Mouse (Mus musculus): ENCODE data around the gene Tent5b. TPM values are rescaled to one million over a fixed set of nuclear protein-coding genes. Genes with fewer than 3 reads are reported as not detected.

The Tent5b gene
- total RNA-seq, 2 experiments from 2014 or later: 1.1 TPM

DNA sequence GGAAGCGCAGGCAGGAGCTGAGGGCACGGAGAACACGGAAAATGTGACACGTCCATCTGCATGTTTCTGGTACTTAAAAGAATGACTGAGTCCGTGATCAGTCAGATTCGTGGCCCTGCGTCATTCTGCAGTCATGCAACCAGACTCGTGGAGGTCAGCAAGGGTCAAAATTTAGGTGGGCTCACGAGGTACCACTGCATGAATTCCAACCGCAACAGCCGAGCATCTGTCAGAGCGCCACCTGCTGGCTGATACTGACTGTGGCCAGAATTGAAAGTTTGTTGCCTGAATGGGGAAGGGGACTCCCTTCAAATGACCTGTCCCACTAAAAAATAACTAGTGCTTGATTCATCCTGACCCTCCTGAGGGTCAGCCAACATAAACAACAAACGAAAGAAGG, 30.2 kb upstream of the Tent5b start:
- peak; percentile 65 for DNase-seq
- no peak overlapping the region for H3K27ac ChIP-seq
- intact Hi-C loops (cut with DNase I): loop anchor here (1.0 to 2.0 kb wide), 2 partner anchors 25 to 141 kb away; no protein-coding TSS in a partner anchor
- no peak overlapping the region for H3K4me3 ChIP-seq
- TF ChIP-seq CTCF (IDR thresholded peaks at IDR 0.05): peak; percentile 88

GRCm38 (mm10) chr4:133451536-133451935, 28.4 kb upstream of the Tent5b start:
- no peak overlapping the region for H3K27ac ChIP-seq
- TF ChIP-seq CTCF (IDR thresholded peaks at IDR 0.05): peak; percentile 98
- DNase-seq: peak; percentile 83
- no peak overlapping the region for H3K4me3 ChIP-seq
- intact Hi-C loops (cut with DNase I): loop anchor here (2.0 kb wide), 1 partner anchor 143 kb away; no protein-coding TSS in a partner anchor

DNA sequence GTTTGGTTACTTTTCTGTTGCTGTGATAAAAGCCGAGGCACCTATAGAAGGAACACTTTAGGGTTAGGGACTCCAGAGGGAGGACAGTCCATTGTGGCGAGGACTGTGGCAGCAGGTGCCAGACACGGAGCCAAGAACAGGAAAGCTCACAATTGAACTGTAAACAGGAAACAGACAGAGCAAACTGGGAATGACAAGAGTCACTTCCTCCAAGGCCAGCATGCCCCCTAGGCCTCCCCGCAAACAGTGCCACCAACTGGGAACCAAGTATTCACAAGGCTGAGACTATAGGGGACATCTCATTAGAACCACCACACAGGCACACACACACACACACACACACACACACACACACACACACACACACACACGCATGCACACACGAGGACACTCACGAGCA, 27.5 kb upstream of the Tent5b start:
- no peak for TF ChIP-seq CTCF (IDR thresholded peaks at IDR 0.05)
- H3K4me3 ChIP-seq: no peak overlapping the region
- intact Hi-C loops (cut with DNase I): no loop called here
- no peak for DNase-seq
- H3K27ac ChIP-seq: no peak overlapping the region

DNA sequence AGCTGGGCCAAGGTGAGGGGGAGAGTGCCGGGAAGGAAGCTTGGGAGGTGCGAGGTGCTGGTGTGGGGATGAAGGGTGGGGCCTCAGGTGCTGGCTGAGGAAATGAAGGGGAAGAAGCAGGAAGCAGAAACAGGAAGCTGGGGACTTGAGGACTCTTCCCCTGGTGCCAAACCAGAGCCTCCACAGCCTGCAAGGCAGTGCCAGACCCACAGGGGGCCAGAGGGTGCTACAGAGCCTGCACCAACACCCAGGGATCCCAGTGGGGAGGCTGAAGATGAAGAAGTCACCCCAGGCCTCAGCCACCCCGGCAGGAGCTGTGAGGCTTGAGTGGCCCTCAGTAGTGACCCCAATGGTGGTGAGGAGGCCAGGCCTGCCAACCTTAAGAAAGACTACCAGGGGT, 21.9 kb upstream of the Tent5b start:
- H3K4me3 ChIP-seq: no peak overlapping the region
- no peak for DNase-seq
- H3K27ac ChIP-seq: no peak overlapping the region
- intact Hi-C loops (cut with DNase I): no loop called here
- no peak for TF ChIP-seq CTCF (IDR thresholded peaks at IDR 0.05)

DNA sequence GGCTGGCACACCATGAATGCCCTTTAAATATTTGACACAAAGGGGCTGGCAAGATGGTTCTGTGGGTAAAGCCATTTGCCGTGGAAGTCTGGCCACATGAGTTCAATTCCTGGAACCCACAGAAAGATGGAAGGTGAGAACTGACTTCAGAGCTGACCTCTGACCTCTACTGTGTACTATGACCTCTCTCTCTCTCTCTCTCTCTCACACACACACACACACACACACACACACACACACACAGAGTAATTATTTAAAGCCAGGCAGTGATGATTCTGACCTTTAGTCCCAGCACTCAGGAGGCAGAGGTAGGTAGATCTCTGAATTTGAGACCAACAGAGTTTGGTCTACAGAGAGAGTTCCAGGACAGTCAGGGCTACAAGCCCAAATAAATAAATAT, 19.9 kb upstream of the Tent5b start:
- intact Hi-C loops (cut with DNase I): no loop called here
- TF ChIP-seq CTCF (IDR thresholded peaks at IDR 0.05): no peak
- H3K27ac ChIP-seq: no peak overlapping the region
- DNase-seq: no peak
- no peak overlapping the region for H3K4me3 ChIP-seq

DNA sequence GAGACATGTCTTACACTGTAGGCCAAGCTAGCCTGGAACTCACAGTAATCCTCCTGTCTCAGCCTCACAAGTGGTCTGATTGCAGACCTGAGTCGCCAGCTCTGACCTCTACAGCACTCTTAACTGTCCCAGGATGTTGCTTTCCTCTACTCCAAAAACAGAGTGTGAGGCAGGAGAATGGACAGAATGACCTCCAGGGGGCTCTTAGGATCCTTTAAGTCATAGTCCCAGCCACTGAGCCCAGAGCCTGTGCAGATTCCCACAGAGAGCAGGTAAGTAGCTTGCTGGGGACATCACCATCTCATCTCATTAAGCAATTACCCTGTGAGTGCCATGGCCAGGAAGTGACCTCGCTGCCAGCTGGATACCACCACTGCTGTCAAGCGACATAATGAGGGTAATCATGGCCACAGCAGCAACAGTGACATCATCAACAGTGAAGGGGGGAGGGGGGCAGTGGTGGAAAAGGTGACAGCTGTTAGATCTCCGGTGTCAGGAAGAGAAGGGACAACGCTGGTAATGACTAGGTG, 19.1 kb upstream of the Tent5b start:
- H3K27ac ChIP-seq: no peak overlapping the region
- no peak for TF ChIP-seq CTCF (IDR thresholded peaks at IDR 0.05)
- intact Hi-C loops (cut with DNase I): no loop called here
- no peak for DNase-seq
- H3K4me3 ChIP-seq: no peak overlapping the region

DNA sequence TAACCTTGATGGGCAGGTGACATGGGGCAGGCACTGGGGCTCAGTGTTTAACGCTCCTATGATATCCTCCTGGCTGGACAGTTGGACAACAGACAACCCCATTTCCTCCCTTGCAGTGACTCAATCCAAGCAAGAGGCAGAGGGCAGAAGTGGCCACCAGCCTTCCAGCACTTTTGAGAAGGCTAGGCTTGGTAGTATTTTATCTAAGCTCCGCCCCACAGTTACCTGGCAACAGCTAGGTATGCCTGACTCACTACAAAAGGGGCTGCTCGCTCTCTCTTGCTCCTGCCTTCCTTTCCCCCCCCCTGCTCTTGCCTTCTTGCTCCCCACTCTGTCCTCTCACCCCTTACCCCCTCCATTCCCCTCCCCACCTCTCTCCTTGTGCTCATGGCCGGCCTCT, 18.6 kb upstream of the Tent5b start:
- no peak for DNase-seq
- intact Hi-C loops (cut with DNase I): no loop called here
- H3K4me3 ChIP-seq: no peak overlapping the region
- TF ChIP-seq CTCF (IDR thresholded peaks at IDR 0.05): no peak
- H3K27ac ChIP-seq: no peak overlapping the region

DNA sequence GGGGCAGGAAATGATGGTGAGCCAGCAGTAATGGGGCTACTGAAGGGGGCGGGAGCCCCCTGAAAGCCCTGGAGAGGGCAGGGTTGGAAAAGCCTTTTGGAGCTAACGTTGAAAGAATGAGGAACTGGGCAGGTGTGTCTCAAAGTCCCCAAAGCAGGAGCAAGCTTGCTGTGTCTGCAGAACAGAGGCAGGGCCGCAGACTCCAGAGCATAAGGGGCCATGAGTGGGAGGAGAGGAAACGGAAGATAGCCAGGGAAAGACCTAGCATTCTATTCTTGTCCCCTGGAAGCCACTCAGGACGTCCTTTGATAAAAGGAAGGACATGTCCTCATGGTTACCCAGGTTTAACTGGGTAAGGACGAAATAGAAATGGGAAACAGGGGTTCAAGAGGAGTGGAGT, 16.7 kb upstream of the Tent5b start:
- Histone ChIP-seq H3K27ac (peak overlapping the region; percentile 24; the same call in 1 of the 2 replicates), H3K4me3 (no peak overlapping the region)
- no peak for TF ChIP-seq CTCF (IDR thresholded peaks at IDR 0.05)
- intact Hi-C loops (cut with DNase I): no loop called here
- no peak for DNase-seq

- peak; percentile 94 for DNase-seq
- H3K27ac ChIP-seq: peak overlapping the region; percentile 80
- intact Hi-C loops (cut with DNase I): no loop called here
- TF ChIP-seq CTCF (IDR thresholded peaks at IDR 0.05): no peak
- peak overlapping the region; percentile 75 for H3K4me3 ChIP-seq
Observed at GRCm38 (mm10) chr4:133468080-133468479, 11.9 kb upstream of the Tent5b start.

GRCm38 (mm10) chr4:133469122-133469521, 10.8 kb upstream of the Tent5b start:
- peak overlapping the region; percentile 80 for H3K27ac ChIP-seq
- no peak for TF ChIP-seq CTCF (IDR thresholded peaks at IDR 0.05)
- H3K4me3 ChIP-seq: peak overlapping the region; percentile 75
- intact Hi-C loops (cut with DNase I): no loop called here
- DNase-seq: peak; percentile 73

DNA sequence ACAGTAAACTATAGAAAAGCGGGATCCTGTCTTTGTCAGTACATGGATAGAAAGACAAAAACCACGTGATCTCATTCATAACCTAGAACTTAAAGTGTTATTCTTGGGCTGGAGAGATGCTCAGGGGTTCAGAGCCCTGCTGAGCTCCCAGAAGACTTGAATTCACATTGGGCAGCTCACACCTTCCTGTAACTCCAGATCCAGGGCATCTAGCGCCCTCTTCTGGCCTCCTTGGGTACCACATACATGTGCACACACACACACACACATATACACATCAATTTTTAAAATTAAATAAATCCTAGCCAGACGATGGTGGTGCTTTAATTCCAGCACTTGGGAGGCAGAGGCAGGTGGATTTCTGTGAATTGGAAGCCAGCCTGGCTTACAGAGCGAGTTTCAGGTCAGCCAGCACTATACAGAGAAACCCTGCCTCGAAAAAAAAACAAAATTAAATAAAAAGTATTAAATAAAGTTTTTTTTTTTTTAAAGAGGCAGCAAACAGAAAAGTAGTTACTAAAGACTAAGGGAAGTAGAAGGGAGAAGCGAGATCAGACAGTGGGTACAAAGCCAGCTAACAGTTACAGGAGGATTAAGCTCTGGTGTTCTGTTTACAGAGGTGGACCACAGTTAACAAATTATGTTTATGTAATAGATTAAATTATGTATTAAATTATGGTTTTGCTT, 8.7 kb upstream of the Tent5b start:
- no peak overlapping the region for H3K27ac ChIP-seq
- no peak overlapping the region for H3K4me3 ChIP-seq
- DNase-seq: no peak
- TF ChIP-seq CTCF (IDR thresholded peaks at IDR 0.05): peak; percentile 14; the same call in 1 of the 2 replicates
- intact Hi-C loops (cut with DNase I): no loop called here

DNA sequence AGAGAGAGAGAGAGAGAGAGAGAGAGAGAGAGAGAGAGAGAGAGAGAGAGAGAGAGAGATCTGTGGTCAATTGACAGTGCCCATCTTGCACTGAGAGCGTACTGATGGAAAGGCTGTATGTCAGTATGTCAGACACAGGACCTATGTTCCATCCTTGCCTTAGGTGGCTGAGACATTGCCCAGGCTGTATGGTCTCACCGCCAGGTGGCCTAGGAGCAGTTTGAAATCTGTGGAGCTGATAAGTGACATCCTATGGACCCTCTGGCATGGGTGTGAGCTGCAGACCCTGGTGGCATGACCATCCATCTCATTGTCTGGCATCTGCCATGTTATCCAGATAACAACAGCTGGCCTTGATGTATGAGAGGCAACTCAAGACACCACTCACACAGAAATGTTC, 6.1 kb upstream of the Tent5b start:
- intact Hi-C loops (cut with DNase I): no loop called here
- DNase-seq: no peak
- no peak for TF ChIP-seq CTCF (IDR thresholded peaks at IDR 0.05)
- no peak overlapping the region for H3K27ac ChIP-seq
- H3K4me3 ChIP-seq: no peak overlapping the region

DNA sequence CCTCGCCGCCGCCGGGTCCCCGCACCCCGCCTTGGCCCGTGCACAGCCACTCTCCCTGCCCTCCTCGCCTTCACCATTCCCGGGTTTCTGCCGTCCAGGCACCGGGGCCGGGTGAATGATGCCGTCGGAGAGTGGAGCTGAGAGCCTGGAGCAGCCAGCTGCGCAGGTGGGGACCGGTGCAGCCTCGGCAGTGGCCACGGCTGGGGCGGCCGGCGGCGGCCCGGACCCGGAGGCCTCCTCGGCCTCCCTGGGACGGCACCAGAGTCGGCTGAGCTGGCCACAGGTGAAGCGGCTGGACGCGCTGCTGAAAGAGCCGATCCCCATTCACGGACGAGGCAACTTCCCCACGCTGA, 229 bp downstream of the Tent5b start:
- intact Hi-C loops (cut with DNase I): no loop called here
- DNase-seq: no peak
- peak overlapping the region; percentile 75 for H3K27ac ChIP-seq
- TF ChIP-seq CTCF (IDR thresholded peaks at IDR 0.05): no peak
- H3K4me3 ChIP-seq: peak overlapping the region; percentile 72

- Histone ChIP-seq H3K4me3 (peak overlapping the region; percentile 72), H3K27ac (peak overlapping the region; percentile 75)
- intact Hi-C loops (cut with DNase I): no loop called here
- no peak for DNase-seq
- no peak for TF ChIP-seq CTCF (IDR thresholded peaks at IDR 0.05)
Observed at GRCm38 (mm10) chr4:133480754-133481153, 822 bp downstream of the Tent5b start.

All from gastrocnemius, adult 2 months (tissue).